Comparison of ENCODE assay signal across 9 mouse cellular contexts in genomic region chr5:110204777-110205176, GRCm38 (mm10). TPM values are rescaled to one million over a fixed set of nuclear protein-coding genes. Genes with fewer than 3 reads are reported as not detected.
DNase-seq lines count a peak whose midpoint lies in the region; TF ChIP-seq lines count a peak whose summit lies in the region.
"Had no signal": no experiment of that assay in that cellular context is flagged by ENCODE, and none has a peak within 500 bp of the region (broad histone marks: within the 10 kb centered on the region; RNA-seq: fewer than 3 reads in every experiment).

No protein-coding gene starts in this region.

- intact Hi-C loops in left cerebral cortex, adult 2 months (cut with DNase I): no loop called here

- H3K4me3 ChIP-seq in left cerebral cortex, adult 2 months: no peak overlapping the region

- H3K27ac ChIP-seq in left cerebral cortex, adult 2 months: no peak overlapping the region
- H3K27ac ChIP-seq: hindbrain, embryonic 14.5 days had no signal

- no peak for DNase-seq in left cerebral cortex, adult 2 months (ENCODE audit: extremely low spot score in 1 of 2, low spot score in 2 of 2)
- DNase-seq in left cerebral cortex, adult 8-10 months (ENCODE audit: low spot score in 2 of 2): no peak
- peak; percentile 19 for DNase-seq in CD4-positive helper T cell, adult 2 months (ENCODE audit: low read depth, low spot score)
- DNase-seq in NIH3T3 (ENCODE audit: low read depth): peak; percentile 14
- DNase-seq in naive thymus-derived CD4-positive, alpha-beta T cell, adult 2 months (ENCODE audit: low read depth): peak; percentile 15
- no peak for DNase-seq in yolk sac, embryonic 10.5 days (ENCODE audit: low spot score)
- no peak for DNase-seq in left cerebral cortex, adult 9 months (ENCODE audit: low spot score in 2 of 2)
- DNase-seq: gastrocnemius, postnatal 25 days had no signal

- TF ChIP-seq CTCF in left cerebral cortex, adult 2 months (IDR thresholded peaks at IDR 0.05): peak; percentile 51

RNA-seq across cellular contexts. Expression of gene Ankle2, which starts 26.0 kb away (rescaled TPM):
- total RNA-seq in left cerebral cortex, adult 2 months (2021): 10 to 100 TPM; 35.0 to 43.6 TPM
- 10 to 100 TPM; 34.5 to 42.7 (median 37.8) TPM for total RNA-seq in left cerebral cortex, adult 8-10 months (2022)

RNA-seq across cellular contexts. Expression of gene Golga3, which starts 28.3 kb away (rescaled TPM):
- total RNA-seq in left cerebral cortex, adult 2 months (2021): 10 to 100 TPM; 47.0 to 49.3 TPM
- total RNA-seq in left cerebral cortex, adult 8-10 months (2022): 10 to 100 TPM; 46.4 to 48.0 (median 46.5) TPM

Comparison
In these comparisons a context has a peak if more than half of its experiments do, and no peak if none do; other contexts are left out.
1. DNase-seq: peak in CD4-positive helper T cell, adult 2 months (single experiment), NIH3T3 (single experiment) and naive thymus-derived CD4-positive, alpha-beta T cell, adult 2 months (single experiment); none in left cerebral cortex, adult 2 months (0 of 2), left cerebral cortex, adult 8-10 months (0 of 2), yolk sac, embryonic 10.5 days (single experiment) and left cerebral cortex, adult 9 months (0 of 2).